Mouse (Mus musculus): ENCODE data around the gene Pum3.

DNA sequence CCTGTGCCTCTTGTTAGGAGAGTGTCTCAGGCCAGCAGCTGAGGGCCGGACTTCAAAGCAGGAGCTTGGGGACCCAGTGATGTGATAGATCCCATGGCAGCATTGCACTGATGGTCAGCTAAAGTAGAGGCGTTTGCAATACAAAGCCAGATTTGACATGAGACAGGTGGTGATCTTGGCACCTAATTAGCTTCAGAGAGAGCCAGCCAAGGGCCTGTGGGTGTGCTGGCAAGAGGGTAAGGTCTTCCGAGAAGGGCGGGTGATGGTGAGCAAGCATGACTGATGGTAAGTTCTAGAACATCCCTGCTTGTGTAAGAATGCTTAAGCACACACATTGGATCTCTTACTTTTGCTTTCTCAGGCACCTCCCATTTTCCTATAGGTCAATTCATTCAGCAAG is 37.1 kb upstream of the Pum3 start:
- no peak for TF ChIP-seq CTCF (conservative IDR thresholded peaks at IDR 0.05; ENCODE audit: low read length)
- no peak for TF ChIP-seq NANOG (IDR thresholded peaks at IDR 0.05; ENCODE audit: borderline replicate concordance, low read length)
- TF ChIP-seq POU5F1 (IDR thresholded peaks at IDR 0.05; ENCODE audit: borderline replicate concordance, low read length): no peak

Measured in E14TG2a.4 (cell line).